Comparison of ENCODE assay signal across 20 mouse cellular contexts in genomic region chr5:142850476-142850875, GRCm38 (mm10).
"Had no signal": no experiment of that assay in that cellular context is flagged by ENCODE, and none has a peak within 500 bp of the region (broad histone marks: within the 10 kb centered on the region; RNA-seq: fewer than 3 reads in every experiment).

No protein-coding gene starts in this region.

- H3K4me1 ChIP-seq: limb, embryonic 12.5 days; limb, embryonic 15.5 days; lung, embryonic 15.5 days; midbrain, embryonic 12.5 days had no signal

- DNase-seq: kidney, postnatal 10 days; kidney, postnatal 4 days; left cerebral cortex, postnatal 4 days; lung, adult 18-20 months; lung, postnatal 10 days; lung, postnatal 36 days; right cerebral cortex, adult 18-20 months; right cerebral cortex, postnatal 14 days; right cerebral cortex, postnatal 4 days; thymus, adult 2 months; thymus, postnatal 14 days; thymus, postnatal 4 days had no signal

- H3K9me3 ChIP-seq: intestine, embryonic 15.5 days; limb, embryonic 15.5 days; lung, embryonic 15.5 days had no signal

- H3K27me3 ChIP-seq: intestine, embryonic 15.5 days; limb, embryonic 12.5 days; limb, embryonic 15.5 days; lung, embryonic 15.5 days; midbrain, embryonic 12.5 days had no signal

- H3K4me3 ChIP-seq: intestine, embryonic 15.5 days; limb, embryonic 12.5 days; limb, embryonic 15.5 days; lung, embryonic 15.5 days; midbrain, embryonic 12.5 days had no signal

- H3K27ac ChIP-seq: intestine, embryonic 15.5 days; limb, embryonic 12.5 days; limb, embryonic 15.5 days; liver, embryonic 14.5 days; lung, embryonic 15.5 days; midbrain, embryonic 12.5 days; stomach, postnatal 0 days had no signal

- H3K36me3 ChIP-seq: intestine, embryonic 15.5 days; limb, embryonic 12.5 days; limb, embryonic 15.5 days; lung, embryonic 15.5 days; midbrain, embryonic 12.5 days had no signal

- H3K9ac ChIP-seq: intestine, embryonic 15.5 days; limb, embryonic 12.5 days; limb, embryonic 15.5 days; liver, embryonic 14.5 days; lung, embryonic 15.5 days; midbrain, embryonic 12.5 days had no signal

- H3K4me2 ChIP-seq: intestine, embryonic 15.5 days; limb, embryonic 12.5 days; limb, embryonic 15.5 days; liver, embryonic 11.5 days; lung, embryonic 15.5 days; midbrain, embryonic 12.5 days had no signal
